Mouse (Mus musculus) ES-E14 (cell line): ENCODE results near the gene Fbxw25. TPM values are rescaled to one million over a fixed set of nuclear protein-coding genes. Genes with fewer than 3 reads are reported as not detected.
A peak's percentile ranks its signal among the peaks of the same experiment; 100 is the strongest.
"Not testable (repeated sequence)": the region's sequence is repeated elsewhere in the genome, so short reads cannot be mapped to it uniquely, and the experiment has no call there.

ENCODE experiments used
- DNase-seq: peaks from one replicate; pipeline ENCODE4 v3.0.0-alpha.2; 2013; ENCODE audit warnings: low read depth, low spot score
- H3K27ac ChIP-seq: 2 replicates; pipeline ENCODE4 v1.5.1; 2012; ENCODE audit warnings: low read depth, mild to moderate bottlenecking, low read length, moderate library complexity, mixed read lengths; ENCODE audit not compliant: poor library complexity, insufficient read depth, severe bottlenecking
- H3K36me3 ChIP-seq: 2 replicates; pipeline ENCODE4 v1.6.1; 2012; ENCODE audit warnings: mild to moderate bottlenecking, low read length, moderate library complexity, mixed read lengths; ENCODE audit not compliant: control insufficient read depth, poor library complexity, insufficient read depth, severe bottlenecking
- H3K4me1 ChIP-seq, 2 experiments: fragments of 150-350 bp in 1 of 2; sonication (generic) in 1 of 2; 2 replicates each; pipeline ENCODE4 v1.6.1; 2012; ENCODE audit warnings: low read length in 2 of 2, mild to moderate bottlenecking in 1 of 2, mixed read lengths in 1 of 2; ENCODE audit not compliant: control insufficient read depth in 2 of 2, insufficient read depth in 2 of 2, poor library complexity in 1 of 2
- H3K4me3 ChIP-seq, 2 experiments: fragments of 150-350 bp in 1 of 2; sonication (generic) in 1 of 2; 2 replicates each; pipeline ENCODE4 v1.5.1; 2012; ENCODE audit warnings: low read length in 2 of 2, low read depth in 1 of 2, mild to moderate bottlenecking in 1 of 2, mixed read lengths in 1 of 2; ENCODE audit not compliant: insufficient read depth in 1 of 2, poor library complexity in 1 of 2, severe bottlenecking in 1 of 2
- H3K9ac ChIP-seq: 2 replicates; pipeline ENCODE4 v1.6.1; 2012; ENCODE audit warnings: low read depth, mild to moderate bottlenecking, low read length, mixed read lengths; ENCODE audit not compliant: poor library complexity, insufficient read depth, severe bottlenecking
- H3K9me3 ChIP-seq: fragments of 150-350 bp; sonication (generic); 2 replicates; pipeline ENCODE4 v1.6.1; 2012; ENCODE audit warnings: low read depth, mild to moderate bottlenecking, low read length; ENCODE audit not compliant: control insufficient read depth, insufficient read depth
- MAFK ChIP-seq: IDR thresholded peaks from 2 replicates; pipeline ENCODE4 v1.6.1; 2014; ENCODE audit warnings: mild to moderate bottlenecking, low read depth, low read length, inconsistent platforms; ENCODE audit not compliant: insufficient read depth
- ZC3H11A ChIP-seq: IDR thresholded peaks from 2 replicates; pipeline ENCODE4 v1.6.1; 2012; ENCODE audit warnings: low read depth, mild to moderate bottlenecking, inconsistent platforms, low read length, borderline replicate concordance
- in situ Hi-C, 2 experiments: fragments of 600-800 bp; cut with MboI; formaldehyde crosslinking; loops; one replicate each; pipeline ENCODE4 v1.15.1; 2025; ENCODE audit warnings: low sequenced_read_pairs in 2 of 2, inconsistent platforms in 1 of 2; ENCODE audit not compliant: unreplicated experiment in 2 of 2
- total RNA-seq: library from RNA; depleted of rRNA; stranded (reverse); fragments of 300-350 nt; gene quantifications from 2 replicates; pipeline ENCODE4 v1.2.3, GENCODE M21; 2012; rRNA removed

Fbxw25 gene
- total RNA-seq = not detected in 2 replicates

- in situ Hi-C loops, H3K9ac ChIP-seq, H3K27ac ChIP-seq, H3K36me3 ChIP-seq, H3K9me3 ChIP-seq, DNase-seq, H3K4me1 ChIP-seq, H3K4me3 ChIP-seq: not testable (repeated sequence)
Observed at GRCm38 (mm10) chr9:109664552-109664951, at the start of gene Fbxw25. Fbxw25 (minus strand) TSS chr9:109664652.

- DNase-seq, H3K4me3 ChIP-seq, H3K4me1 ChIP-seq, H3K27ac ChIP-seq, in situ Hi-C loops, H3K9ac ChIP-seq, H3K36me3 ChIP-seq, H3K9me3 ChIP-seq: not testable (repeated sequence)
Observed at GRCm38 (mm10) chr9:109702600-109702999, 38.1 kb upstream of the Fbxw25 start, which contains the start of gene Fbxw18. Fbxw18 (minus strand) TSS chr9:109702700.

GRCm38 (mm10) chr9:109685299-109685698 is 20.8 kb upstream of the Fbxw25 start:
- H3K9me3 ChIP-seq = no peaks in the 10 kb centered on the region
- in situ Hi-C loops = no loop called here
- no peaks in the 10 kb centered on the region for H3K36me3 ChIP-seq
- no peak overlapping the region for H3K27ac ChIP-seq
- H3K4me3 ChIP-seq = no peak overlapping the region
- TF ChIP-seq MAFK = no peak
- peak; percentile 54; the same call in 1 of the 2 replicates for TF ChIP-seq ZC3H11A
- no peaks in the 10 kb centered on the region for H3K4me1 ChIP-seq
- no peak overlapping the region for H3K9ac ChIP-seq
- DNase-seq = peak; percentile 26

GRCm38 (mm10) chr9:109625957-109626356 is 38.5 kb downstream of the Fbxw25 start, which contains the start of gene Fbxw24:
Fbxw24 (minus strand) TSS chr9:109626057.
- in situ Hi-C loops, H3K4me3 ChIP-seq, H3K4me1 ChIP-seq, H3K36me3 ChIP-seq, H3K9me3 ChIP-seq, DNase-seq, H3K9ac ChIP-seq, H3K27ac ChIP-seq: not testable (repeated sequence)

GRCm38 (mm10) chr9:109606837-109607236 is 57.6 kb downstream of the Fbxw25 start:
- H3K9ac ChIP-seq, in situ Hi-C loops, H3K27ac ChIP-seq, DNase-seq, H3K36me3 ChIP-seq, H3K4me1 ChIP-seq, H3K4me3 ChIP-seq, H3K9me3 ChIP-seq: not testable (repeated sequence)
- peak; percentile 22; the same call in 1 of the 2 replicates for TF ChIP-seq ZC3H11A

GRCm38 (mm10) chr9:109602128-109602527 is 62.3 kb downstream of the Fbxw25 start:
- H3K9me3 ChIP-seq, DNase-seq, H3K4me1 ChIP-seq, H3K27ac ChIP-seq, H3K4me3 ChIP-seq, in situ Hi-C loops, H3K9ac ChIP-seq, H3K36me3 ChIP-seq: not testable (repeated sequence)
